Mouse (Mus musculus) thymus, adult 18-20 months (tissue): Measurements from ENCODE around the gene Ces2a.

ENCODE experiments used
- DNase-seq, 2 experiments: peaks; one replicate each; pipeline ENCODE4 v3.0.0; 2022; ENCODE audit warnings: mixed read lengths in 2 of 2

The Ces2a gene

GRCm38 (mm10) chr8:104733753-104734152, at the start of gene Ces2a:
Gene Ces2a (plus strand): TSS chr8:104734003.
- DNase-seq = no peak

GRCm38 (mm10) chr8:104688433-104688832, 45.4 kb upstream of the Ces2a start:
- no peak for DNase-seq

GRCm38 (mm10) chr8:104698556-104698955, 35.2 kb upstream of the Ces2a start:
- no peak for DNase-seq

- no peak for DNase-seq
These were observed 31.9 kb upstream of the Ces2a start for GRCm38 (mm10) chr8:104701900-104702299.

- no peak for DNase-seq
These were observed 12.6 kb upstream of the Ces2a start for GRCm38 (mm10) chr8:104721166-104721565.

- no peak for DNase-seq
These were observed 2.4 kb upstream of the Ces2a start for GRCm38 (mm10) chr8:104731451-104731850.

GRCm38 (mm10) chr8:104731969-104732368, 1.8 kb upstream of the Ces2a start:
- DNase-seq = no peak

GRCm38 (mm10) chr8:104742039-104742438, 8.2 kb downstream of the Ces2a start:
- DNase-seq = no peak

- DNase-seq = no peak
These were observed 9.6 kb downstream of the Ces2a start for GRCm38 (mm10) chr8:104743410-104743809.

- DNase-seq = no peak
These were observed 19.0 kb downstream of the Ces2a start for GRCm38 (mm10) chr8:104752818-104753217.

- no peak for DNase-seq
These were observed 23.8 kb downstream of the Ces2a start for GRCm38 (mm10) chr8:104757621-104758020.

- no peak for DNase-seq
These were observed 24.4 kb downstream of the Ces2a start for GRCm38 (mm10) chr8:104758209-104758608.

GRCm38 (mm10) chr8:104761126-104761525, 27.3 kb downstream of the Ces2a start:
- DNase-seq = no peak

GRCm38 (mm10) chr8:104766485-104766884, 32.7 kb downstream of the Ces2a start:
- DNase-seq = no peak

- no peak for DNase-seq
These were observed 36.6 kb downstream of the Ces2a start for GRCm38 (mm10) chr8:104770365-104770764.

- DNase-seq = no peak
These were observed 53.2 kb downstream of the Ces2a start for GRCm38 (mm10) chr8:104787049-104787448.

- no peak for DNase-seq
These were observed 55.1 kb downstream of the Ces2a start for GRCm38 (mm10) chr8:104788929-104789328.

GRCm38 (mm10) chr8:104789886-104790680, 56.3 kb downstream of the Ces2a start:
- DNase-seq = no peak
